Mouse (Mus musculus): ENCODE results near the gene Prkag3.

DNA sequence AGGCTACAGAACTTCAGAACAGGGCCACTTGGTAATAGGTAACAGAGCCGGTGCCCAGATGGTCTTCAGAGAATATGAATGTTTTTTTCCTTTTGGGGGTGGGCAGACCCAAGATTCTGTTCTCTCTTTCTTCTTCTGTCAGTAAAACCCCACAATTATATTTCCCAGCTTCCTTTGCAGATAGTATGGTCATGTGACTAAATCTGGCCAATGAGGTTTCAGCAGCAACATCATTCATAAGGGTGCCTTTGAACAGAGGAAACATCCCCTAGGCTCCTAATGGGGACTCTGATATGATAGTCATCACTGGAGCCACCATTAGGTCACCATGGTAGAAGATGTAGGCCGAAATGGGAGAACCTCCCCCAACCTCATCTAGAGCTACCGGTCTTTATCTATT is 3.8 kb upstream of the Prkag3 start:
- no peak for TF ChIP-seq CTCF (IDR thresholded peaks at IDR 0.05; ENCODE audit: extremely low read depth, insufficient read depth, low read length)
- no peak for TF ChIP-seq POLR2A (IDR thresholded peaks at IDR 0.05; ENCODE audit: extremely low read depth, insufficient read depth, low read length)

Data from cortical plate, adult 2 months (tissue).